Mouse (Mus musculus) MEL (cell line): ENCODE data around the gene Hibch.

Experiments
- CTCF ChIP-seq, 3 experiments: IDR thresholded peaks in 2 of 3; conservative IDR thresholded peaks in 1 of 3; 2 replicates each; pipeline ENCODE4 v1.5.1; 2011 to 2012; ENCODE audit warnings: low read length in 3 of 3, low read depth in 2 of 3, mild to moderate bottlenecking in 2 of 3, improper control_type of control experiment in 1 of 3, inconsistent platforms in 1 of 3, mixed read lengths in 1 of 3, moderate library complexity in 1 of 3; ENCODE audit not compliant: control insufficient read depth in 1 of 3, insufficient read depth in 1 of 3, poor library complexity in 1 of 3, severe bottlenecking in 1 of 3
- MAZ ChIP-seq: IDR thresholded peaks from 2 replicates; pipeline ENCODE4 v1.6.1; 2012; ENCODE audit warnings: low read depth, mild to moderate bottlenecking, inconsistent platforms, low read length, improper control_type of control experiment
- NRF1 ChIP-seq: IDR thresholded peaks from 2 replicates; pipeline ENCODE4 v1.6.1; 2014; ENCODE audit warnings: low read depth, mild to moderate bottlenecking, inconsistent platforms, low read length, improper control_type of control experiment, moderate library complexity; ENCODE audit not compliant: poor library complexity, insufficient read depth, severe bottlenecking
- POLR2A ChIP-seq, 2 experiments: IDR thresholded peaks; 2 replicates each; pipeline ENCODE4 v1.6.1; 2011 to 2012; ENCODE audit warnings: low read length in 2 of 2, mild to moderate bottlenecking in 2 of 2, control low read depth in 1 of 2, improper control_type of control experiment in 1 of 2, low read depth in 1 of 2, moderate library complexity in 1 of 2; ENCODE audit not compliant: control insufficient read depth in 1 of 2, insufficient read depth in 1 of 2, poor library complexity in 1 of 2
- TAL1 ChIP-seq: IDR thresholded peaks from 2 replicates; pipeline ENCODE4 v1.6.1; 2012; ENCODE audit warnings: mild to moderate bottlenecking, inconsistent platforms, low read length, moderate library complexity, mixed read lengths
- USF2 ChIP-seq, 2 experiments: IDR thresholded peaks; 2 replicates each; pipeline ENCODE4 v1.6.1; 2011 to 2012; ENCODE audit warnings: improper control_type of control experiment in 2 of 2, low read length in 2 of 2, borderline replicate concordance in 1 of 2, inconsistent platforms in 1 of 2, low read depth in 1 of 2, mild to moderate bottlenecking in 1 of 2; ENCODE audit not compliant: insufficient read depth in 1 of 2
- ZKSCAN1 ChIP-seq: IDR thresholded peaks from 2 replicates; pipeline ENCODE4 v1.6.1; 2012; ENCODE audit warnings: low read depth, mild to moderate bottlenecking, inconsistent platforms, low read length, improper control_type of control experiment, moderate library complexity

DNA sequence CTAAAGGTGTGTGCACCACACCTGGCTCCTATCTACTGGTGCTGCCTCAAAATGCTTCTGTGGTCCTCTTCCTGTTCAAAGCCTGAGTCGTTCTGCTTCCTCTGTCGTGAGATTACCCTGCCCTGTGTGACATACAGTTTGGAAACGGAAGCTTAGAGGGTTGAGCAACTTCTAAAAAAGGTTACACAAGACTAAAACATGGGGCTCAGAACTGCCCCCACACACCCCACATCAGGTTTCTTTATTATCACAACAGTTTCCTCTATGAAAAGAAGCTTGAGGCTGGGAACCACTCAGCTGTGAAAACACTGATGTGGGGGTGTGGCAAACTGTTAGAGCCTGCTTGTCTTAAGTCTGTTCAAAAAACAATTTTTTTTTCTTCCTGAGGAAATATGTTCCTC is 44.4 kb upstream of the Hibch start:
- TF ChIP-seq USF2 (IDR thresholded peaks at IDR 0.05; ENCODE audit: borderline replicate concordance in 1 of 2, insufficient read depth in 1 of 2, low read depth in 1 of 2, low read length in 2 of 2): no peak
- TF ChIP-seq NRF1: no peak
- no peak for TF ChIP-seq CTCF (IDR thresholded peaks at IDR 0.05 in 2 of 3, conservative IDR thresholded peaks at IDR 0.05 in 1 of 3; ENCODE audit: control insufficient read depth in 1 of 3, insufficient read depth in 1 of 3, low read depth in 2 of 3, low read length in 3 of 3, poor library complexity in 1 of 3, severe bottlenecking in 1 of 3)
- TF ChIP-seq POLR2A (IDR thresholded peaks at IDR 0.05; ENCODE audit: control insufficient read depth in 1 of 2, insufficient read depth in 1 of 2, low read depth in 1 of 2, low read length in 2 of 2, poor library complexity in 1 of 2): peak in 1 of 2 experiments; percentile 51; a peak in 2 of 4 replicates
- no peak for TF ChIP-seq ZKSCAN1
- TF ChIP-seq TAL1: peak; percentile 12; the same call in 1 of the 2 replicates
- no peak for TF ChIP-seq MAZ
